Mouse (Mus musculus) olfactory bulb, adult 2 months (tissue): ENCODE measurements around the gene Tnfrsf23. TPM values are rescaled to one million over a fixed set of nuclear protein-coding genes. Genes with fewer than 3 reads are reported as not detected.
"Not testable (repeated sequence)": the region's sequence is repeated elsewhere in the genome, so short reads cannot be mapped to it uniquely, and the experiment has no call there.

Experiments used
- H3K27ac ChIP-seq: fragments of 200-500 bp; 2 replicates; pipeline ENCODE4 v1.5.1; 2012; ENCODE audit warnings: low read depth, low read length; ENCODE audit not compliant: insufficient read depth
- H3K4me1 ChIP-seq: fragments of 200-500 bp; 2 replicates; pipeline ENCODE4 v1.6.1; 2012; ENCODE audit warnings: low read length; ENCODE audit not compliant: control insufficient read depth, insufficient read depth
- H3K4me3 ChIP-seq: fragments of 200-500 bp; 2 replicates; pipeline ENCODE4 v1.5.1; 2012; ENCODE audit warnings: mild to moderate bottlenecking, low read depth, low read length, moderate library complexity; ENCODE audit not compliant: insufficient read depth
- CTCF ChIP-seq: fragments of 200-500 bp; IDR thresholded peaks from 2 replicates; pipeline ENCODE4 v1.5.1; 2012; ENCODE audit warnings: low read depth, mild to moderate bottlenecking, low read length, moderate library complexity; ENCODE audit not compliant: insufficient read depth
- POLR2A ChIP-seq: fragments of 200-500 bp; IDR thresholded peaks from 2 replicates; pipeline ENCODE4 v1.6.1; 2012; ENCODE audit warnings: mild to moderate bottlenecking, low read depth, low read length, moderate library complexity; ENCODE audit not compliant: insufficient read depth
- WGBS: fragments of 180-500 bp; shearing (Covaris S2); methylation state at CpG from one replicate; pipeline ENCODE4 v1.1.7; 2018; 5-methylcytosine and 5-hydroxymethylcytosine counted together
- polyA plus RNA-seq: library from polyadenylated mRNA; stranded (reverse); fragments of >200 nt; gene quantifications from 2 replicates; pipeline ENCODE4 v1.2.4, GENCODE M21; 2012; ENCODE audit warnings: low replicate concordance; ENCODE audit not compliant: missing spikeins, insufficient read depth, insufficient read length

Tnfrsf23 gene
- polyA plus RNA-seq, 1 experiment, result not detected

- TF ChIP-seq POLR2A (no peak), CTCF (no peak)
- WGBS, result 3% methylated on average over 39 of the region's 39 CpGs
- Histone ChIP-seq H3K4me1 (peaks cover 5% of the 10 kb centered on the region; the same call in 1 of the 2 replicates), H3K27ac (no peak within 1 kb of the TSS), H3K4me3 (peak within 1 kb of the TSS; percentile 79)
Observed at GRCm38 (mm10) chr7:143649034-143649768, 36.5 kb downstream of the Tnfrsf23 start, which contains the start of gene Tnfrsf22. TSS of gene Tnfrsf22 (minus strand) at chr7:143649661.

- H3K4me1 ChIP-seq, H3K4me3 ChIP-seq, H3K27ac ChIP-seq: not testable (repeated sequence)
- 97% methylated on average over 2 of the region's 2 CpGs for WGBS
Observed at GRCm38 (mm10) chr7:143643949-143644348, 41.7 kb downstream of the Tnfrsf23 start.

GRCm38 (mm10) chr7:143636674-143637073 lies 49.0 kb downstream of the Tnfrsf23 start:
- Histone ChIP-seq H3K27ac (no peak overlapping the region), H3K4me1 (no peaks in the 10 kb centered on the region), H3K4me3 (no peak overlapping the region)
- TF ChIP-seq CTCF (no peak), POLR2A (no peak)
- 95% methylated on average over 1 of the region's 1 CpGs for WGBS

- H3K27ac ChIP-seq, result no peak overlapping the region
- WGBS, result 71% methylated on average over 2 of the region's 2 CpGs
- no peak overlapping the region for H3K4me3 ChIP-seq
- no peaks in the 10 kb centered on the region for H3K4me1 ChIP-seq
- no peak for TF ChIP-seq POLR2A
- no peak for TF ChIP-seq CTCF
Observed at GRCm38 (mm10) chr7:143631503-143631902, 54.2 kb downstream of the Tnfrsf23 start.

GRCm38 (mm10) chr7:143629501-143629900 lies 56.2 kb downstream of the Tnfrsf23 start:
- TF ChIP-seq CTCF (no peak), POLR2A (no peak)
- whole genome bisulfite sequencing, result 46% methylated on average over 1 of the region's 1 CpGs
- H3K4me1 ChIP-seq, result no peaks in the 10 kb centered on the region
- H3K27ac ChIP-seq, result no peak overlapping the region
- H3K4me3 ChIP-seq, result no peak overlapping the region

- Histone ChIP-seq H3K4me3 (no peak within 1 kb of the TSS), H3K4me1 (no peaks in the 10 kb centered on the region), H3K27ac (no peak within 1 kb of the TSS)
- TF ChIP-seq CTCF (no peak), POLR2A (no peak)
- WGBS, result 100% methylated on average over 1 of the region's 1 CpGs
Observed at GRCm38 (mm10) chr7:143628540-143628939, 57.1 kb downstream of the Tnfrsf23 start, which contains the start of gene Tnfrsf26. TSS of gene Tnfrsf26 (minus strand) at chr7:143628722.

GRCm38 (mm10) chr7:143627555-143628286 lies 58.0 kb downstream of the Tnfrsf23 start:
- no peak overlapping the region for H3K4me3 ChIP-seq
- no peaks in the 10 kb centered on the region for H3K4me1 ChIP-seq
- WGBS, result 68% methylated on average over 10 of the region's 10 CpGs
- TF ChIP-seq POLR2A (no peak), CTCF (no peak)
- H3K27ac ChIP-seq, result no peak overlapping the region

- TF ChIP-seq POLR2A (no peak), CTCF (no peak)
- WGBS, result 77% methylated on average over 2 of the region's 2 CpGs
- Histone ChIP-seq H3K4me1 (no peaks in the 10 kb centered on the region), H3K4me3 (no peak overlapping the region), H3K27ac (no peak overlapping the region)
Observed at GRCm38 (mm10) chr7:143626178-143626577, 59.5 kb downstream of the Tnfrsf23 start.

GRCm38 (mm10) chr7:143625151-143625550 lies 60.5 kb downstream of the Tnfrsf23 start:
- 72% methylated on average over 5 of the region's 5 CpGs for WGBS
- H3K27ac ChIP-seq, result no peak overlapping the region
- no peaks in the 10 kb centered on the region for H3K4me1 ChIP-seq
- H3K4me3 ChIP-seq, result no peak overlapping the region
- no peak for TF ChIP-seq POLR2A
- TF ChIP-seq CTCF, result no peak
